Mouse (Mus musculus): ENCODE results near the gene Ect2. TPM values are rescaled to one million over a fixed set of nuclear protein-coding genes. Genes with fewer than 3 reads are reported as not detected.

Gene Ect2
- polyA plus RNA-seq, 2 experiments, result 21.4 to 33.8 TPM

DNA sequence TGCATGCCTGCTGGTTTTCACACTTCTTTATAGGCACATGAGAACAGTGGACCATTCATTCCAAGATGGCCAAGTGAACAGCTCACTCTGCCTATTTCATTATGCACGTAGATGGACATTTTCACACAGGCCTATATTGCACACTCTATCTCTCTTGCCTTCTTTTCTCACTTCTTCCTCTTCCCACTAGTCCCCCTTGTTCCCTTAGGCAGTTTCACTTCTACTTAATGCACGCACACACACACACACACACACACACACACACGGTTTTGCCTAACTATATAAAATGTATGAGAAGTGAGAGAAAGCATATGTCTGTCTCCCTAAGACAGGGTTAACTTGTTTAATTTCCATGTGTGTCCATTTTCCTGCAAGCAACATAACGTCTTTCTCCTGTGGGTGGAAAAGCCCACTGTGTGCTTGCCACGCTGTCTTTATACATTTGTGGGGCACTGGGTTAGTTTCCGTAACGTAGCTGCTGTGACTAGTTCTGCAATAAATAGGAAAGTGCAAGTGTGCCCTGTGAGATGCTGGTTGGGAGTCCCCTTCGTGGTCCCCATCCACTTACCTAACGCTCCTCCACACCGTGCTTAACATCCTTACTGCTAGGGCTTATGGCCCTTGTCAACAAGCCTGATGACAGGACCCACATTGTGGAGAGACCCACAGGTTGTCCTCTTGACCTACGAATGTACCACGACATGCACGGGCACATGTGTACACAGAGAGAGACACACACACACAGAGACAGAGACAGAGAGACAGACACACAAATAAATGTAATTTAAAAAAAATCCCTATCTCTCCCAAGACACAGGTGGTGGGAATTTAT lies 72.2 kb downstream of the Ect2 start:
- ATAC-seq (ENCODE audit: low FRiP score, low read depth), result no peak

DNA sequence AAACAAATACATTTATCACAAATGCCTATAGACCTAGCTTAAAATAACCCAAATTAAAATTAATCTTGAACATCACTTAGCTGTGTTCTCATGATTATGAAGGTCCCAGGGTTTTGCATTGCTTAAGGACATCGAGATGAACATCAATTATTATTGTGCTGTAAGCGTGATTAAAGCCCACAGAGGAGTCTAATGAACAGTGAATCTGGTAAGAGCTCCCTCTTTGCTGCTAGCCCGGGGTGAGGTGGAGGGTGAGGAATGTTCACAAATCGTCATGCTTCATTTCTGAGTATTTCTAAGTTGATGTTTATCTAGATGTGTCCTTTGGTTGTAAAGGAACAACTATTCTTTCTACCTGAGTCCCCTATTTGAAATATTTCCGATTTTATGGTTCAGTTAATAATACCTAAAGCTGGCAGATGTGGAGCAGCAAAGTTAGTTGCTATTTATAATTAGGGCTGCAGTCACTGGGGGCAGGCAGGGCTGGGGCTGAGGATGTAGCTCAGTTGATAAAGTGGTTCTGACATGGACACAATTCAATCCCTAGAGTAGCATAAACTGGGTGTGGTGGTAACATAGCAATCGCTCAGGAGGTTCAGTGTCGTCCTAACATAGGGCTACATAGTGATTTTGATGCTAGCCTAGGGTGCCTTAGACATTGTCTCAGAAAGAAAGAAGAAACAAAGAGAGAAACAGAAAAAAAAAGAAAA lies 73.5 kb downstream of the Ect2 start:
- DNase-seq (ENCODE audit: low spot score), result no peak
- Histone ChIP-seq H3K27me3 (ENCODE audit: control insufficient read depth, insufficient read depth, low read length) (no peaks in the 10 kb centered on the region), H3K4me1 (ENCODE audit: control insufficient read depth, insufficient read depth, low read length) (no peaks in the 10 kb centered on the region), H3K36me3 (ENCODE audit: control insufficient read depth, insufficient read depth, low read length) (no peaks in the 10 kb centered on the region), H3K4me3 (replicated peaks; ENCODE audit: low read length) (no peak overlapping the region), H3K9ac (ENCODE audit: low read depth, low read length, severe bottlenecking) (no peak overlapping the region), H3K27ac (replicated peaks; ENCODE audit: low read depth, low read length) (no peak overlapping the region), H3K4me2 (replicated peaks; ENCODE audit: low read depth, low read length, severe bottlenecking) (no peak overlapping the region), H3K9me3 (ENCODE audit: control insufficient read depth, low read length) (no peaks in the 10 kb centered on the region)
- no peak for ATAC-seq (ENCODE audit: low FRiP score, low read depth)
- 77% methylated on average over 7 of the region's 7 CpGs for WGBS
- no peak for TF ChIP-seq POLR2A (IDR thresholded peaks at IDR 0.05; ENCODE audit: borderline replicate concordance, extremely low read depth, insufficient read depth, insufficient read length)

More for the DNA sequence above, 72.2 kb downstream of the Ect2 start:
- Histone ChIP-seq H3K9me3 (ENCODE audit: control insufficient read depth, low read length) (no peaks in the 10 kb centered on the region), H3K4me1 (ENCODE audit: control insufficient read depth, insufficient read depth, low read length) (no peaks in the 10 kb centered on the region), H3K4me3 (replicated peaks; ENCODE audit: low read length) (no peak overlapping the region), H3K27me3 (ENCODE audit: control insufficient read depth, insufficient read depth, low read length) (no peaks in the 10 kb centered on the region), H3K9ac (ENCODE audit: low read depth, low read length, severe bottlenecking) (no peak overlapping the region), H3K27ac (replicated peaks; ENCODE audit: low read depth, low read length) (no peak overlapping the region), H3K4me2 (replicated peaks; ENCODE audit: low read depth, low read length, severe bottlenecking) (no peak overlapping the region), H3K36me3 (ENCODE audit: control insufficient read depth, insufficient read depth, low read length) (no peaks in the 10 kb centered on the region)
- WGBS, result 79% methylated on average over 13 of the region's 13 CpGs
- no peak for TF ChIP-seq POLR2A (IDR thresholded peaks at IDR 0.05; ENCODE audit: borderline replicate concordance, extremely low read depth, insufficient read depth, insufficient read length)
- DNase-seq (ENCODE audit: low spot score), result no peak

DNA sequence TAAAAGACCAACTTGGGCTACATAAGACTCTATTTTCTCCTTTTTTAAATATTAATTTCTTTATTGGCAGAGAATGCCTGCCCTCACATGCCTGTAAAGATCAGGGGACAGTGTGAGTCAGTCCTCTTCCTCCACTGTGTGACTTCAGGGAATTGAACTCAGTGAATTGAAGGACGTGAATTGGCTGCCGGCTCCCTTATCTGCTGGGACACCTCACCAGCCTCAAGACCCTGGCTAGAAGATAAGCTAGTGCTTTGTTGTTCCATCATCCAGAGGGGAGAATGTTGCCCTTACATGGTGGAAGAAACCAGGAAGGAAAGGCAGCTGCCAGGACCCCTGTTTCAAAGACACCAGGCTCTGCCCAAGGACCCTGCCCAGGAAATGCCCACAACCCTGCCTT lies 79.8 kb downstream of the Ect2 start:
- Histone ChIP-seq H3K4me1 (ENCODE audit: control insufficient read depth, insufficient read depth, low read length) (no peaks in the 10 kb centered on the region), H3K9ac (ENCODE audit: low read depth, low read length, severe bottlenecking) (no peak overlapping the region), H3K36me3 (ENCODE audit: control insufficient read depth, insufficient read depth, low read length) (no peaks in the 10 kb centered on the region), H3K27me3 (ENCODE audit: control insufficient read depth, insufficient read depth, low read length) (no peaks in the 10 kb centered on the region), H3K9me3 (ENCODE audit: control insufficient read depth, low read length) (no peaks in the 10 kb centered on the region), H3K4me3 (replicated peaks; ENCODE audit: low read length) (no peak overlapping the region), H3K27ac (replicated peaks; ENCODE audit: low read depth, low read length) (no peak overlapping the region), H3K4me2 (replicated peaks; ENCODE audit: low read depth, low read length, severe bottlenecking) (no peak overlapping the region)
- ATAC-seq (ENCODE audit: low FRiP score, low read depth), result no peak
- 91% methylated on average over 2 of the region's 2 CpGs for WGBS
- no peak for DNase-seq (ENCODE audit: low spot score)
- no peak for TF ChIP-seq POLR2A (IDR thresholded peaks at IDR 0.05; ENCODE audit: borderline replicate concordance, extremely low read depth, insufficient read depth, insufficient read length)

DNA sequence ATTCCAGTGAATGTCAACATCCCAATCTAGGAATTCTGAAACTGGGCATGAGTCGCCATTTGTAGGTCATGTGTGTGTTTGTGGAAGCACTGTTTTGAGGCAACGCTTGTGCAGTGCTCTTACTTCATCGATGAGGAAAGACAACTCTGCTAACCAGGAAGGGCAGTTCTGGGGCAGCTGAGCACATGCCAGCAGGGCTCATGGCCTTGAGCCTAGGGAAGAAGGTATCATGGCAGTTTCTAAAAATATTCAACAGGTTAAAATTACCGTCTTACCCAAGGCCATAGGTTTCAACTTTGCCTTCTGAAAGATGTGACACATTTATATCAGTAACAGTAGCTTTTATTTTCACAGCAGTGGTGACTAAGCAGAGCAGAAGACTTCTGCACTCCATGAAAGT lies 82.0 kb downstream of the Ect2 start:
- Histone ChIP-seq H3K4me2 (replicated peaks; ENCODE audit: low read depth, low read length, severe bottlenecking) (no peak overlapping the region), H3K4me1 (ENCODE audit: control insufficient read depth, insufficient read depth, low read length) (no peaks in the 10 kb centered on the region), H3K36me3 (ENCODE audit: control insufficient read depth, insufficient read depth, low read length) (no peaks in the 10 kb centered on the region), H3K4me3 (replicated peaks; ENCODE audit: low read length) (no peak overlapping the region), H3K27ac (replicated peaks; ENCODE audit: low read depth, low read length) (no peak overlapping the region), H3K9ac (ENCODE audit: low read depth, low read length, severe bottlenecking) (no peak overlapping the region), H3K27me3 (ENCODE audit: control insufficient read depth, insufficient read depth, low read length) (no peaks in the 10 kb centered on the region), H3K9me3 (ENCODE audit: control insufficient read depth, low read length) (no peaks in the 10 kb centered on the region)
- TF ChIP-seq POLR2A (IDR thresholded peaks at IDR 0.05; ENCODE audit: borderline replicate concordance, extremely low read depth, insufficient read depth, insufficient read length), result no peak
- DNase-seq (ENCODE audit: low spot score) (no peak), ATAC-seq (ENCODE audit: low FRiP score, low read depth) (no peak)
- WGBS, result 91% methylated on average over 4 of the region's 4 CpGs

DNA sequence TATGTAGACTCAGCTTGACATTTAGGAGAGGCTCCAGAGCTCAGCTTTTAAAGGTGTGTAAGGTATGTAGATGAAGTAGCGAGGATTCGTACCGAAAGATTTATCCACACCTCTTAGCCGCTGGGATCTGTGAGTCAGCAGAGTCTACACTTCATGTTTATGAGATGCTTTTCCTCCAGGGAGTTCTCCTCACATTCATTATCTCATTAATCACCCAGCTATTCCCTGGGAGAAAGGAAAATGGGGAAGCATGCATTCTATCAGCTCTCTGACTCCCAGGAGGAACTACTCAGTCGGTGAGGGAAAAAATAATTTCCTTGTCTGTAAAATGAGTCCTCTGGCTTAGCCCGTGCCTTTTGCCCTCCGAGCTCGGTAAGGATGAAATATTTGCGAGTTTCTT lies 83.3 kb downstream of the Ect2 start:
- Histone ChIP-seq H3K4me3 (replicated peaks; ENCODE audit: low read length) (no peak overlapping the region), H3K36me3 (ENCODE audit: control insufficient read depth, insufficient read depth, low read length) (no peaks in the 10 kb centered on the region), H3K4me2 (replicated peaks; ENCODE audit: low read depth, low read length, severe bottlenecking) (no peak overlapping the region), H3K9ac (ENCODE audit: low read depth, low read length, severe bottlenecking) (no peak overlapping the region), H3K27ac (replicated peaks; ENCODE audit: low read depth, low read length) (no peak overlapping the region), H3K4me1 (ENCODE audit: control insufficient read depth, insufficient read depth, low read length) (no peaks in the 10 kb centered on the region), H3K27me3 (ENCODE audit: control insufficient read depth, insufficient read depth, low read length) (no peaks in the 10 kb centered on the region), H3K9me3 (ENCODE audit: control insufficient read depth, low read length) (no peaks in the 10 kb centered on the region)
- DNase-seq (ENCODE audit: low spot score), result no peak
- 74% methylated on average over 9 of the region's 9 CpGs for WGBS
- no peak for TF ChIP-seq POLR2A (IDR thresholded peaks at IDR 0.05; ENCODE audit: borderline replicate concordance, extremely low read depth, insufficient read depth, insufficient read length)
- ATAC-seq (ENCODE audit: low FRiP score, low read depth), result no peak

All from limb, embryonic 14.5 days (tissue).